Mouse (Mus musculus): ENCODE measurements around the gene Fer.
A peak's percentile ranks its signal among the peaks of the same experiment; 100 is the strongest.

DNA sequence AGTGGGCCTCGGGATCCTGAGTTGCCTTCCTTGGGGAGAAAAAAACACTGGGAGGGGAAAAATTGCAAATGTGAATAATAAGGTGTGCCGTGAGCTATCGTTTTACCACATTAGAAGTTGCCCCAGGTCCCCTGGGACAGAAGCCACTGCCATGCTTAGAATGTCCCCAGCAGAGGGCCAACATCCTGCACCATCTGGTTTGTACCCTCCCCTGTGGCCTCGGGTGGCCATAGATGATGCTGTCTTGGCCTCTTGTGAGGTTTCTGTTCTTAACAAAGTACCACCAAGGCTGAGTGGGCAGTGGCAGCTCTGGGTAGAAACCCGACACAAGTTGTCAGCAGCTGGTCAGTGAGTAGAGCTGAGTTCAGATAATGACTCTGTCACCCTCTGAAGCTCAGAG lies 307.2 kb downstream of the Fer start:
- TF ChIP-seq EP300 (IDR thresholded peaks at IDR 0.05) (no peak), CTCF (IDR thresholded peaks at IDR 0.05) (0 out of 2 replicates have a peak, but pooled peaks have one; percentile 13)

Measured in lung, postnatal 0 days (tissue).